Mouse (Mus musculus) hindbrain, embryonic 16.5 days (tissue): Measurements from ENCODE around the gene Dock6. TPM values are rescaled to one million over a fixed set of nuclear protein-coding genes. Genes with fewer than 3 reads are reported as not detected.
"Not testable (repeated sequence)": the region's sequence is repeated elsewhere in the genome, so short reads cannot be mapped to it uniquely, and the experiment has no call there.

Source experiments
- ATAC-seq: fragments of 200-750 bp; cut with Nextera tagmentation; 2 replicates; pipeline ENCODE4 v1.8.0; 2017; ENCODE audit warnings: moderate TSS enrichment, moderate library complexity
- H3K27ac ChIP-seq: fragments of 300-500 bp; sonication (generic); 2 replicates; pipeline ENCODE4 v1.5.1; 2014; ENCODE audit warnings: low read depth, mild to moderate bottlenecking, control low read depth, low read length, moderate library complexity
- H3K27me3 ChIP-seq: fragments of 300-500 bp; sonication (generic); replicated peaks from 2 replicates; pipeline ENCODE4 v1.6.1; 2014; ENCODE audit warnings: low read length; ENCODE audit not compliant: control insufficient read depth, insufficient read depth
- H3K36me3 ChIP-seq: fragments of 300-500 bp; sonication (generic); 2 replicates; pipeline ENCODE4 v1.6.1; 2014; ENCODE audit warnings: mild to moderate bottlenecking, low read length, moderate library complexity, mixed read lengths; ENCODE audit not compliant: control insufficient read depth, insufficient read depth
- H3K4me1 ChIP-seq: fragments of 300-500 bp; sonication (generic); 2 replicates; pipeline ENCODE4 v1.6.1; 2014; ENCODE audit warnings: low read depth, low read length; ENCODE audit not compliant: control insufficient read depth, insufficient read depth
- H3K4me2 ChIP-seq: fragments of 300-500 bp; sonication (generic); 2 replicates; pipeline ENCODE4 v1.6.1; 2014; ENCODE audit warnings: mild to moderate bottlenecking, low read length, control low read depth, moderate library complexity
- H3K4me3 ChIP-seq: fragments of 300-500 bp; sonication (generic); 2 replicates; pipeline ENCODE4 v1.5.1; 2014; ENCODE audit warnings: mild to moderate bottlenecking, low read length, control low read depth, moderate library complexity
- H3K9ac ChIP-seq: fragments of 300-500 bp; sonication (generic); 2 replicates; pipeline ENCODE4 v1.6.1; 2014; ENCODE audit warnings: low read depth, mild to moderate bottlenecking, control low read depth, low read length, moderate library complexity
- H3K9me3 ChIP-seq: fragments of 300-500 bp; sonication (generic); 2 replicates; pipeline ENCODE4 v1.6.1; 2014; ENCODE audit warnings: mild to moderate bottlenecking, low read length, moderate library complexity; ENCODE audit not compliant: control insufficient read depth
- WGBS: fragments of 180-500 bp; shearing (Covaris S2); extraction: QIAGEN DNeasy Blood & Tissue Kit; methylation state at CpG from one replicate; pipeline ENCODE4 v1.1.7; 2014; 5-methylcytosine and 5-hydroxymethylcytosine counted together
- polyA plus RNA-seq: library from polyadenylated mRNA; unstranded; fragments of >200 nt; fragmentation: Nextera tagmentation; extraction: Ambion mirVana; gene quantifications from 2 replicates; pipeline ENCODE4 v1.2.1, GENCODE M21; 2015

Gene Dock6
- 16.0 and 17.3 TPM in 2 replicates for polyA plus RNA-seq

DNA sequence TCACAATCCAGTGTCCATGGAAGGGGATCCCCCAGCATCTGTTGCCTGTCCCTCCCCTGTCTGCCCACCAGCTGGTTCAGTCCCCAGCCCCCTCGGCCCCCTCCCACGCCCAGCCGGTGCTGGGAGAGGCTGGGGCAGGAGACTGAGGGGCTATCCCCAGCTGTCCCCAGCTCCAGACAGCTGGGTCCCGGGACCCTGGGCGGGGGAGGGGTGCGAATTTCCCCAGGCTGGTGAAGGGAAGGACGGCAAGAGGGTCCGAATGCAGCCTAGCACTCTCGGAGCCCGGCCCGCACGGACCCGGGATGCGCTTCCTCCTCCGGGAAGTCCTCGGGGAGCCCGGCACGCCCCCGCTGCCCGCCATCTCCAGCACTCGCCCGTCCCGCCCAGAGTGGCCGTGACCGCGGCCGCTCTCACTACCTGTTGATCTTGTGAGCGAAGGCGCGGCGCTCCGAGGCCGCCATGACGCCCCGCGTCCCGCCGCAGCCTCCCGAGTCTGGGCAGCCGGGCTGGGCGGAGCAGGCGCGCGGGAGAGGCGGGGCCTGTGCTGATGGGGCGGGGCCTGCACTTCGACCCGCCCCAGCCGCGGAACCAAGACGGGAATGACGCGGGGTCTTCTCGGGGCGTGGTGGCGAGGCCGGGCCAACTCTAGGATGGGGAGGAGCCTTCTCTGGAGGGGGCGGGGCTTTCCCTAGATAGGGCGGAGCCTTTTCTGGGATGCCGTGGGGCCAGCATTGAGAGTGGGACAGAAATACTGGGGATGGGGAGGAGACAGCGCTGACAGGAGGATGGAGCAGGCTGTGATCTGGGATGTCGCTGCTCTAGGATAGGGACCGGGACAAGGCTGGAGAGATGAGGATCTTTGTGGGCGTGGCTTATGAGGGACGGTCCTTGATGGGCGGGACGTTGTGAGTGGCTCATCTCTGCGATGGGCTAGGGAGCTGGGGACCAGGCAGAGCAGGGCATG lies at the start of gene Dock6:
Dock6 (minus strand) TSS at position 508 of the 964 bp plus-strand sequence.
- peak within 1 kb of the TSS; percentile 67 for H3K27ac ChIP-seq
- whole genome bisulfite sequencing: under 1% methylated on average over 60 of the region's 68 CpGs

GRCm38 (mm10) chr9:21901223-21901820 lies 48.9 kb upstream of the Dock6 start:
- ATAC-seq: peak; percentile 91
- WGBS: 16% methylated on average over 10 of the region's 10 CpGs
- no peaks in the 10 kb centered on the region for H3K4me1 ChIP-seq
- no peaks in the 10 kb centered on the region for H3K9me3 ChIP-seq
- 0 out of 2 replicates have a peak, but pooled peaks cover 3% of the 10 kb centered on the region for H3K27me3 ChIP-seq
- no peaks in the 10 kb centered on the region for H3K36me3 ChIP-seq
- H3K9ac ChIP-seq: peak overlapping the region; percentile 42; the same call in 1 of the 2 replicates
- H3K4me2 ChIP-seq: peak overlapping the region; percentile 39
- H3K4me3 ChIP-seq: peak overlapping the region; percentile 40
- H3K27ac ChIP-seq: peak overlapping the region; percentile 52; the same call in 1 of the 2 replicates

More for the DNA sequence above, at the start of gene Dock6:
- Histone ChIP-seq H3K27me3 (no peaks in the 10 kb centered on the region), H3K36me3 (no peaks in the 10 kb centered on the region), H3K9me3 (no peaks in the 10 kb centered on the region), H3K9ac (peak within 1 kb of the TSS; percentile 66), H3K4me2 (peak within 1 kb of the TSS; percentile 71), H3K4me1 (peaks cover 3% of the 10 kb centered on the region; the same call in 1 of the 2 replicates), H3K4me3 (peak within 1 kb of the TSS; percentile 59)
- ATAC-seq: peak; percentile 95

- Histone ChIP-seq H3K4me1 (no peaks in the 10 kb centered on the region), H3K9me3 (no peaks in the 10 kb centered on the region), H3K9ac (no peak overlapping the region), H3K36me3 (no peaks in the 10 kb centered on the region), H3K27ac (no peak overlapping the region), H3K4me2 (no peak overlapping the region), H3K4me3 (no peak overlapping the region), H3K27me3 (no peaks in the 10 kb centered on the region)
- no peak for ATAC-seq
- WGBS: 69% methylated on average over 3 of the region's 3 CpGs
These were observed 36.8 kb upstream of the Dock6 start for GRCm38 (mm10) chr9:21889229-21889628.

DNA sequence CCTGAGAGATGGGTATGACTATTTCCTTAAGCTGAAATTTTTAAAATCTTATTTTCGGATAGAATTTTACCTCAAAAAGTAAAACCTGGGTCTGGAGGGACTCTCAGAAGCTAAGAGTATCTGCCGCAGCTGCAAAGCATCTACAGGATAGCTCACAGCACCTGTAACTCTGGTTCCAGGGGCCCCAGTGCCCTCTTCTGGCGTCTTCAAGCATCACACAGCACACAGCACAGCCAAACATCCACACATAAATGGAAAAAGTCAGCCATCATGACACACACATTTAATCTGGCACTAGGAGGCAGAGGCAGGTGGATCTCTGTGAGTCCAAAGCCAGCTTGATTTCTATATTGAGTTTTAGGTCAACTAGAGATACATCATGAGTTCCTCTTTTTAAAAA lies 24.2 kb upstream of the Dock6 start:
- Histone ChIP-seq H3K4me3 (no peak overlapping the region), H3K4me2 (no peak overlapping the region), H3K27me3 (no peaks in the 10 kb centered on the region), H3K4me1 (no peaks in the 10 kb centered on the region), H3K36me3 (no peaks in the 10 kb centered on the region), H3K9me3 (no peaks in the 10 kb centered on the region), H3K9ac (no peak overlapping the region), H3K27ac (no peak overlapping the region)
- ATAC-seq: no peak
- 57% methylated on average over 3 of the region's 3 CpGs for WGBS

DNA sequence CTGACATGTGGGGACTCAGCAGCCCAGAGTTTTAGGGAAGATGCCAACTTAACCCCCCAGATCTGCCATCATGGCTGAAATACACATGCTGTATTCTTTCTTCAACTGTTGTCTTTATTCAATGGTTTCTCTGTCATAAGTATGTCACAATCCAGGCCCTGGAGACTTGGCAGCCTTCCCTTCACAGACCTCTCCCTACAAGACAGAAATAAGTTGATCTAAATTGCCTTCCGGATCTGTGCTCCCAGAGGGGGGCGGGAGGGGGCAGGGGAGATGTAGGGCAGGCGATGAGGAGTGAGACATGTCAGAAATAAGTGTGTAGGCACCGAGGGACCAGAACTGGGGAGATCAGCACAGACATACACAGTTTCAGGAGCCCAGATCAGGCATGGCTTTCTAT lies 19.8 kb upstream of the Dock6 start:
- no peaks in the 10 kb centered on the region for H3K27me3 ChIP-seq
- H3K9me3 ChIP-seq: no peaks in the 10 kb centered on the region
- WGBS: 52% methylated on average over 4 of the region's 4 CpGs
- H3K4me3 ChIP-seq: no peak overlapping the region
- no peak overlapping the region for H3K27ac ChIP-seq
- H3K36me3 ChIP-seq: no peaks in the 10 kb centered on the region
- ATAC-seq: no peak
- H3K4me1 ChIP-seq: no peaks in the 10 kb centered on the region
- no peak overlapping the region for H3K9ac ChIP-seq
- H3K4me2 ChIP-seq: no peak overlapping the region

GRCm38 (mm10) chr9:21870879-21871524 lies 18.6 kb upstream of the Dock6 start:
- WGBS: 11% methylated on average over 20 of the region's 20 CpGs
- H3K27me3 ChIP-seq: no peaks in the 10 kb centered on the region
- H3K27ac ChIP-seq: no peak overlapping the region
- H3K36me3 ChIP-seq: no peaks in the 10 kb centered on the region
- no peaks in the 10 kb centered on the region for H3K4me1 ChIP-seq
- H3K4me2 ChIP-seq: peak overlapping the region; percentile 51
- H3K9ac ChIP-seq: peak overlapping the region; percentile 27
- no peaks in the 10 kb centered on the region for H3K9me3 ChIP-seq
- peak; percentile 79 for ATAC-seq
- peak overlapping the region; percentile 21 for H3K4me3 ChIP-seq

DNA sequence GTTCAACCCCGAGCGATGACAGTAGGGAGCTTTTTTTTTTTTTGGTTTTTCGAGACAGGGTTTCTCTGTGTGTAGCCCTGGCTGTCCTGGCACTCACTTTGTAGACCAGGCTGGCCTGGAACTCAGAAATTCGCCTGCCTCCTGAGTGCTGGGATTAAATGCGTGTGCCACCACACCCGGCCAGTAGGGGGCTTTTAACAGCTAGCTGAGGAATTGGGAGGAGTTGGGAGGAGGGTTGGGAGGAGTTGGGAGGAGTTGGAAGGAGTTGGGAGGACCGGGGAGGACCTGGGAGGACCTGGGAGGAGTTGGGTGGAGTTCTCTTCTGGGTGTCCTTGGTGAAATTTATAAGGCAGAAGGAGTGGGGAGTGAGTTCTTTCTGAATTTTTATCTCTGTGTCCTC lies 16.9 kb upstream of the Dock6 start:
- H3K4me2 ChIP-seq, H3K9me3 ChIP-seq, H3K9ac ChIP-seq, H3K27me3 ChIP-seq, H3K27ac ChIP-seq, H3K36me3 ChIP-seq, H3K4me3 ChIP-seq, ATAC-seq, H3K4me1 ChIP-seq: not testable (repeated sequence)
- 57% methylated on average over 7 of the region's 7 CpGs for WGBS

- Histone ChIP-seq H3K27me3 (no peaks in the 10 kb centered on the region), H3K9ac (no peak overlapping the region), H3K4me3 (no peak overlapping the region), H3K9me3 (no peaks in the 10 kb centered on the region), H3K36me3 (no peaks in the 10 kb centered on the region), H3K27ac (no peak overlapping the region), H3K4me1 (no peaks in the 10 kb centered on the region), H3K4me2 (no peak overlapping the region)
- 85% methylated on average over 3 of the region's 3 CpGs for WGBS
- ATAC-seq: no peak
These were observed 15.3 kb upstream of the Dock6 start for GRCm38 (mm10) chr9:21867726-21868125.

- no peak for ATAC-seq
- WGBS: 59% methylated on average over 2 of the region's 2 CpGs
- Histone ChIP-seq H3K4me3 (no peak overlapping the region), H3K4me1 (no peaks in the 10 kb centered on the region), H3K36me3 (no peaks in the 10 kb centered on the region), H3K4me2 (no peak overlapping the region), H3K27me3 (no peaks in the 10 kb centered on the region), H3K9me3 (no peaks in the 10 kb centered on the region; the same call in 1 of the 2 replicates), H3K27ac (peak overlapping the region; percentile 60), H3K9ac (no peak overlapping the region)
These were observed 14.2 kb upstream of the Dock6 start for GRCm38 (mm10) chr9:21866641-21867040.
